Mouse (Mus musculus): ENCODE results near the gene Hfe2. TPM values are rescaled to one million over a fixed set of nuclear protein-coding genes. Genes with fewer than 3 reads are reported as not detected.

The Hfe2 gene
- polyA plus RNA-seq, 1 experiment from 2014 or later: 0.11 TPM

DNA sequence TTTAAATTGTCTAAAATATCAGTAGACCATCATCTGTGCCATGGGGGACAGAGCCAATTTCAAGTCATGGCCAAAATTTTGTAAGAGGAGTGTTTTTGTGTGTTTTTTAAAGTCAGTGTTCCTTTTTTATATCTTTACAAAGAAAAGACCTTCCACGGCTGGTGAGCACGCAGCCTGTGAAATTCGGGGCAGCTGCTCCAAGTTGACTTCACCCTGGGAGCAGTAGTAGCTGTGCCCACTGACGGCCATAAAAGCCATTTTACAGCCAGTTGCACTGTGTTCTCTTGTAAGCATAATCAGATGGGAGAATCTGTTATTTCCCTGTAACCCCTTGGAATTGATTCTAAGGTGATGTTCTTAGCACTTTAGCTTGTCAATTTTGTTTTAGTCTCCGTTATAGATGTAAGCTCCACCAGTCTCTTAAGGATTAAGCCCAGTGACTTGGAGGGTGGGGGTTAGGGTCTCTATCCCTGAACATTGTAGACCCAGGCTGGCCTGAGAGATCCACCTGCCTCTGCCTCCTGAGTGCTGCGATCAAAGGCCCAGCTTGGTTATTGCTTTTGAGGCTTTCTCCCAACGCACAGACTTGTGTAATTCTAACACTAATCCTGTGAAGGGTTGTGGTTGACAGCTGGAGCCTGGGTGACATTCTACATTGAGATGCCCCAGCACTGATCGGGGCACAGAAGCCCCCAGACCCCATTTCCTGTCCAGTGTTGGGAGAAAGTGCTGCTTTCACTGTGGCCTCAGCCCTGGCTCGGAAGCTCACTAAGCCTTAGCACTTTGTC, 36.1 kb downstream of the Hfe2 start:
- no peaks in the 10 kb centered on the region for H3K27me3 ChIP-seq (replicated peaks; ENCODE audit: control insufficient read depth, insufficient read depth, low read length)
- peak overlapping the region; percentile 89 for H3K4me2 ChIP-seq (ENCODE audit: low read length)
- no peaks in the 10 kb centered on the region for H3K9me3 ChIP-seq (ENCODE audit: control insufficient read depth, low read length)
- no peak for ATAC-seq (replicated peaks; ENCODE audit: low FRiP score, low TSS enrichment, low read depth)
- peaks cover 29% of the 10 kb centered on the region for H3K36me3 ChIP-seq (ENCODE audit: control insufficient read depth, insufficient read depth, low read length)
- peak overlapping the region; percentile 92 for H3K4me3 ChIP-seq (ENCODE audit: low read depth, low read length)
- DNase-seq (ENCODE audit: low spot score): no peak
- WGBS: 74% methylated on average over 9 of the region's 9 CpGs
- H3K27ac ChIP-seq (ENCODE audit: low read depth): peak overlapping the region; percentile 1; the same call in 1 of the 2 replicates
- H3K4me1 ChIP-seq (replicated peaks; ENCODE audit: control insufficient read depth, insufficient read depth, low read length): peaks cover 48% of the 10 kb centered on the region
- peak overlapping the region; percentile 91 for H3K9ac ChIP-seq (ENCODE audit: low read length)

GRCm38 (mm10) chr3:96561946-96562681, 37.1 kb downstream of the Hfe2 start:
- Histone ChIP-seq H3K27me3 (replicated peaks; ENCODE audit: control insufficient read depth, insufficient read depth, low read length) (no peaks in the 10 kb centered on the region), H3K4me3 (ENCODE audit: low read depth, low read length) (peak overlapping the region; percentile 11; the same call in 1 of the 2 replicates), H3K4me1 (replicated peaks; ENCODE audit: control insufficient read depth, insufficient read depth, low read length) (peaks cover 38% of the 10 kb centered on the region), H3K9me3 (ENCODE audit: control insufficient read depth, low read length) (no peaks in the 10 kb centered on the region), H3K27ac (ENCODE audit: low read depth) (peak overlapping the region; percentile 65), H3K36me3 (ENCODE audit: control insufficient read depth, insufficient read depth, low read length) (peaks cover 29% of the 10 kb centered on the region), H3K9ac (ENCODE audit: low read length) (no peak overlapping the region), H3K4me2 (ENCODE audit: low read length) (peak overlapping the region; percentile 89)
- DNase-seq (ENCODE audit: low spot score) (no peak), ATAC-seq (replicated peaks; ENCODE audit: low FRiP score, low TSS enrichment, low read depth) (no peak)
- WGBS: 40% methylated on average over 10 of the region's 10 CpGs

GRCm38 (mm10) chr3:96563267-96563666, 38.3 kb downstream of the Hfe2 start:
- Histone ChIP-seq H3K36me3 (ENCODE audit: control insufficient read depth, insufficient read depth, low read length) (peaks cover 29% of the 10 kb centered on the region), H3K27ac (ENCODE audit: low read depth) (peak overlapping the region; percentile 65; the same call in 1 of the 2 replicates), H3K9ac (ENCODE audit: low read length) (no peak overlapping the region), H3K4me2 (ENCODE audit: low read length) (no peak overlapping the region), H3K27me3 (replicated peaks; ENCODE audit: control insufficient read depth, insufficient read depth, low read length) (no peaks in the 10 kb centered on the region), H3K4me3 (ENCODE audit: low read depth, low read length) (no peak overlapping the region), H3K9me3 (ENCODE audit: control insufficient read depth, low read length) (no peaks in the 10 kb centered on the region), H3K4me1 (replicated peaks; ENCODE audit: control insufficient read depth, insufficient read depth, low read length) (peaks cover 38% of the 10 kb centered on the region)
- no peak for DNase-seq (ENCODE audit: low spot score)
- no peak for ATAC-seq (replicated peaks; ENCODE audit: low FRiP score, low TSS enrichment, low read depth)
- WGBS: 95% methylated on average over 8 of the region's 8 CpGs

GRCm38 (mm10) chr3:96563911-96564632, 39.1 kb downstream of the Hfe2 start:
- peak overlapping the region; percentile 66 for H3K27ac ChIP-seq (ENCODE audit: low read depth)
- peaks cover 38% of the 10 kb centered on the region for H3K4me1 ChIP-seq (replicated peaks; ENCODE audit: control insufficient read depth, insufficient read depth, low read length)
- no peaks in the 10 kb centered on the region for H3K27me3 ChIP-seq (replicated peaks; ENCODE audit: control insufficient read depth, insufficient read depth, low read length)
- H3K4me3 ChIP-seq (ENCODE audit: low read depth, low read length): no peak overlapping the region
- ATAC-seq (replicated peaks; ENCODE audit: low FRiP score, low TSS enrichment, low read depth) (peak; percentile 29; the same call in 1 of the 2 replicates), DNase-seq (ENCODE audit: low spot score) (no peak)
- no peak overlapping the region for H3K4me2 ChIP-seq (ENCODE audit: low read length)
- peaks cover 26% of the 10 kb centered on the region for H3K36me3 ChIP-seq (ENCODE audit: control insufficient read depth, insufficient read depth, low read length)
- no peak overlapping the region for H3K9ac ChIP-seq (ENCODE audit: low read length)
- no peaks in the 10 kb centered on the region for H3K9me3 ChIP-seq (ENCODE audit: control insufficient read depth, low read length)
- WGBS: 49% methylated on average over 10 of the region's 10 CpGs

DNA sequence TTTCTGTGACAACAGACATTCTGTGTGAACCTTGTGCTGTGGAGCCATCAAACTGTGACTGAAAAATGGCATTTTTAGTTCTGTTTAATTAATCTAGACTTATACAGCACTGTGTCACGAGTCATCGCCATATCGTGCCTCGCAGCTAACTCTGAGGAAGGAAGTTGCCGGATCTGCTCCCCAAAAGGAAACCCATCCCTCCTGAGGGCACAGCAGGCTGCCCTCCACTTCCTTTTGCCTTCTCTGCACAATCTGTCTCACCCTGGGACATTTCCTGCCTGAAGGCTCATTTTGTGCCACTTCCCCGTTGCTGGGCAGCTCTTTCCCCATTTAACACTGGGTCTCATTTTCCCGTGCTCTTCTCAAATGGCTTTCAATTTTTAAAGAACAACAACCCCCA, 39.7 kb downstream of the Hfe2 start:
- H3K9ac ChIP-seq (ENCODE audit: low read length): no peak overlapping the region
- H3K9me3 ChIP-seq (ENCODE audit: control insufficient read depth, low read length): no peaks in the 10 kb centered on the region
- DNase-seq (ENCODE audit: low spot score) (no peak), ATAC-seq (replicated peaks; ENCODE audit: low FRiP score, low TSS enrichment, low read depth) (no peak)
- 42% methylated on average over 7 of the region's 7 CpGs for WGBS
- H3K27ac ChIP-seq (ENCODE audit: low read depth): peak overlapping the region; percentile 66
- H3K4me1 ChIP-seq (replicated peaks; ENCODE audit: control insufficient read depth, insufficient read depth, low read length): peaks cover 34% of the 10 kb centered on the region
- H3K36me3 ChIP-seq (ENCODE audit: control insufficient read depth, insufficient read depth, low read length): peaks cover 20% of the 10 kb centered on the region
- no peak overlapping the region for H3K4me3 ChIP-seq (ENCODE audit: low read depth, low read length)
- H3K4me2 ChIP-seq (ENCODE audit: low read length): no peak overlapping the region
- no peaks in the 10 kb centered on the region for H3K27me3 ChIP-seq (replicated peaks; ENCODE audit: control insufficient read depth, insufficient read depth, low read length)

- Histone ChIP-seq H3K27ac (ENCODE audit: low read depth) (no peak overlapping the region; the same call in 1 of the 2 replicates), H3K4me2 (ENCODE audit: low read length) (no peak overlapping the region), H3K9ac (ENCODE audit: low read length) (no peak overlapping the region), H3K4me1 (replicated peaks; ENCODE audit: control insufficient read depth, insufficient read depth, low read length) (peaks cover 29% of the 10 kb centered on the region), H3K9me3 (ENCODE audit: control insufficient read depth, low read length) (no peaks in the 10 kb centered on the region), H3K4me3 (ENCODE audit: low read depth, low read length) (no peak overlapping the region), H3K27me3 (replicated peaks; ENCODE audit: control insufficient read depth, insufficient read depth, low read length) (no peaks in the 10 kb centered on the region), H3K36me3 (ENCODE audit: control insufficient read depth, insufficient read depth, low read length) (peaks cover 16% of the 10 kb centered on the region)
- no peak for DNase-seq (ENCODE audit: low spot score)
- WGBS: 80% methylated on average over 3 of the region's 3 CpGs
- ATAC-seq (replicated peaks; ENCODE audit: low FRiP score, low TSS enrichment, low read depth): no peak
These were observed 40.1 kb downstream of the Hfe2 start for GRCm38 (mm10) chr3:96565105-96565504.

DNA sequence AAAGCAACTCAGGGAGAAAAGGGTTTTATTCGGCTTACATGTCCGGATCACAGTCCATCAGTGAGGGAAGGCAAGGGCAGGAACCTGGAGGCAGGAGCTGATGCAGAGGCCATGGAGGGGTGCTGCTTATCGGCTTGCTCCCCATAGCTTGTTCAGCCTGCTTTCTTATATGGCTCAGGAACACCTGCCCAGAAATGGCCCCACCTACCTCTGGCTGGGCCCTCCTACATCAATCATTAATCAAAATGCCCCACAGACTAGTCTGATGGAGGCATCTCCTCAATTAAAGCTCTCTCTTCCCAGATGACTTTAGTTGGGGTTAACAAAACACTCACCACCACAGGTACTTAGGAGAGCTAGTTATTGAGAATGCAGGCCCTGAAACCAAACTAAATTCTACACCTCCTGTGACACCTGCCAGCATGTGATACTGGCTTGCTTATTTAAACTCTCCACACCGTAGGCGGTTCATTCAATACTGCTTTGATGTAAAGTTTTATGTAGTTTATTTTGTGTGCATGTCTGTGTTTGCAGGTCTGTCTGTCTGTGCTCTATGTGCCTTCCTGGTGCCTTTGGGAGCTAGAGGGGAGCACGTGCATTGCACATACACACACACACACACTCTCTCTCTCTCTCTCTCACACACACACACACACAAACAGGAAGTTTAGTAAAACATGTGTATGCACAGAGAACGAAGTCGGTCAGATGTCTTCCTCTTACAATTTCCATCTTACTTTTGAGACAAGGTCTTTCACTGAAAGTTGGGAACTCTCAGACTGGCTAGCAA, 41.9 kb downstream of the Hfe2 start:
- Histone ChIP-seq H3K4me3 (ENCODE audit: low read depth, low read length) (no peak overlapping the region), H3K27ac (ENCODE audit: low read depth) (no peak overlapping the region), H3K4me2 (ENCODE audit: low read length) (no peak overlapping the region), H3K9ac (ENCODE audit: low read length) (no peak overlapping the region), H3K9me3 (ENCODE audit: control insufficient read depth, low read length) (no peaks in the 10 kb centered on the region), H3K27me3 (replicated peaks; ENCODE audit: control insufficient read depth, insufficient read depth, low read length) (no peaks in the 10 kb centered on the region), H3K36me3 (ENCODE audit: control insufficient read depth, insufficient read depth, low read length) (no peaks in the 10 kb centered on the region), H3K4me1 (replicated peaks; ENCODE audit: control insufficient read depth, insufficient read depth, low read length) (peaks cover 15% of the 10 kb centered on the region)
- no peak for DNase-seq (ENCODE audit: low spot score)
- no peak for ATAC-seq (replicated peaks; ENCODE audit: low FRiP score, low TSS enrichment, low read depth)
- WGBS: 78% methylated on average over 8 of the region's 8 CpGs

DNA sequence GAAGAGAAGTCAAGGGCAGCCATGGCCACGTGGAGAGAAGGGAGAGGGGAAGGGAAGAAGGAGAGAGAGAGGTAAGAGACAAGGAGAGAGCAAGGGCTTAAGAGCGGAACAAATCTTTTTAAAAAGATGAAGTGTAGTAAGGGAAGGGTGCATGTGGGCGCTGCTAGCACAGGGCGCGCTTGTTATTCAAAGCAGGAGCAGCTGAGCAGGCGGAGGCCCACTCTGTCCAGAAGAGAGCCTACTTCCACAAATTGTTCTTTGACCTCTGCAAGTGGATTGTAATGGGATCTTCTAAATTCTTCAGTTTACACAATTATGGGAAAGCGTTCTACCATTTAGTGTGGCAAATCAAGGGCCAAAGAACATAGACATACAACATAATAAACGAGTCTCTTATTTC, 43.6 kb downstream of the Hfe2 start:
- DNase-seq (ENCODE audit: low spot score) (no peak), ATAC-seq (replicated peaks; ENCODE audit: low FRiP score, low TSS enrichment, low read depth) (no peak)
- Histone ChIP-seq H3K4me3 (ENCODE audit: low read depth, low read length) (no peak overlapping the region), H3K36me3 (ENCODE audit: control insufficient read depth, insufficient read depth, low read length) (no peaks in the 10 kb centered on the region), H3K9ac (ENCODE audit: low read length) (no peak overlapping the region), H3K4me2 (ENCODE audit: low read length) (no peak overlapping the region), H3K4me1 (replicated peaks; ENCODE audit: control insufficient read depth, insufficient read depth, low read length) (peaks cover 14% of the 10 kb centered on the region), H3K27ac (ENCODE audit: low read depth) (no peak overlapping the region), H3K9me3 (ENCODE audit: control insufficient read depth, low read length) (no peaks in the 10 kb centered on the region), H3K27me3 (replicated peaks; ENCODE audit: control insufficient read depth, insufficient read depth, low read length) (no peaks in the 10 kb centered on the region)
- 82% methylated on average over 8 of the region's 8 CpGs for WGBS
